Mouse (Mus musculus) heart, adult 9 months (tissue): ENCODE data around the gene Ints14.
A peak's percentile ranks its signal among the peaks of the same experiment; 100 is the strongest.

Source experiments
- DNase-seq, 2 experiments: peaks; one replicate each; pipeline ENCODE4 v3.0.0; 2022; ENCODE audit warnings: low spot score in 2 of 2

Gene Ints14

DNA sequence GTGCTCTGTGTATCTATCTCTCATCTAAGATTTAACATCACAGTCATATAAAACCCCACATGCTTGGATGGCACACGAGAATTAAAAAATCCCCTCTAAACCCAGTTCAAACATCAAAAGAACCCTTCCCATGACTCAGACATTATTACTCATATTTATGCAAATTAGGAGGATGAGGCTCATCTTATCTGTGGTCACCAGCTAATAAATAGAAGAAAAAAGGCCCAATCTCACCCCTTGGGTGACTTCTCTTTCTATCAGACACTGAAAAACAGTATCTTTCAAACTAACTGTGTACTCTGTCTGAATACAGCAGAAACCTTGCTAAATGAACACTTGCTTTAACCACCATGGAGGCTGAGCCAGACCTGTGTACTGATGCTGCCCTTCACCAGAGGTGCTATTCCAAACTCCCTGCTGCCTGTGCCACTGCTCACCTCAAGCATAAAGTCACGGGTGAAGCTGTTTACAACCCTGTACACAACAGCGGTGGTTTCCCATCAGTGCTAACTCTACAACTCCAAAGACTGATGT lies 58.0 kb downstream of the Ints14 start:
- no peak for DNase-seq

DNA sequence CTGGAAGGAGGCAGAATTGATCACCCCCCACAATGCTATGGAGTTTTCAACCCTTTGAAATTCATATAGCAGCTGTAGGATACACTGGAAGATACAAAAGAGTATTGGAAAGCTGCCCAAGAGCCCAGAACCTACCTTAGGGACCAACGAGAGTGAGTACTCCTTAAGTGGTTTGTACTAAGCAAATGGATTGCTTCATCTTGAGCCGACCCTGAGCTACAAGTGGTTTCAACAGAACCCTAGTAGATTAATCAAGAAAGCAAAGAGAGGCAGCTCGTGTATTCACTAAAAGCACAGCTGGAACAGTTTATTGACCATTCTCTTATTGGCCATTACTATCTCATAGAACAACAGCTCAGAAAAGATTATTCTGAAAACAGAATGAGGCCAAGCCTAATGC lies 58.4 kb downstream of the Ints14 start:
- no peak for DNase-seq

- DNase-seq, result no peak
Measured at GRCm38 (mm10) chr9:65020128-65020527, 59.4 kb downstream of the Ints14 start.

DNA sequence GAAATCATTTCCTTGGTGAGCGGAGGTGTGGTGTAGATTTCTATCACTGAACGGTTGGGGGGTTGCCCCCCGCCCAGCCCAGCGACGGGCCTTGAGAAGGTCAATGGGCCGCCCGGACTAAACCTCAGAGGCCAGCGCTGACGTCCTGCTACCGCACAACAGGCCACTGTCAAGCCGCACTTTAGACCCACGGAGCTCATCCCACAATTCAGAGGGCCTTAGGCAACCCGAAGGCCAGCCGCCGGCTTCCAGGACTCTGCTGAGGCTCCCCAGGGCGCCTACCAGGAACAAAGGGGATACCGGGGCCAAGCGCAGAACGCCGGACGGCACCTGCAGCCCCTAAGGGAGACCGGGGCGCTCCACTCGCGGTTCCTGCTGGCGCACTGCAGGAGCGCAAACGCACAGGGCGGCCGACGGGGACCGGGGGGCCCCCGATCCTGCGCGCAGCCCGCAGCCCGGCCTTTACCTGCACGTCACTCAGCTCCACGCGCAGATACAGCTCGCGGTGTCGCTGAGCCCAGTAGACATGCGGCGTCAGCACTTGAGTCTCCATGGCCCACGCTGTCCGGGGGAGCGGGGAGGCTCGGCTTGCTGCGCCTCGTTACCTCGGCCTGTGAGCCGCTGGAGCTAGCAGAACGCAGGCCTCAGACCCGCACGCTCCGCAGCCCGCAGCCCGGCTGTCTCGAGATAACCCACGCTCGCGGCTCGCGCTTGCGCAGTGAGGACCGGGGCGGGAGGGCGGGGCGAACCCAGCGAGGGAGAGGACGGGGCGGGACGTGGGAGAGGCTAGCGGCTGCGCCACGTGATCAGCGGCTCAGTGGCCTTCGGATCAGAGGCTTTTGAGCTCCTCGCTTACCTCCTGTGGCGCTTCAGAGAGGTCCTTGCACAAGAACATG lies 60.5 kb downstream of the Ints14 start, which contains the start of gene Hacd3:
TSS of gene Hacd3 (minus strand) at position 703 of the 896 bp plus-strand sequence.
- peak; percentile 88 to 91 for DNase-seq

DNA sequence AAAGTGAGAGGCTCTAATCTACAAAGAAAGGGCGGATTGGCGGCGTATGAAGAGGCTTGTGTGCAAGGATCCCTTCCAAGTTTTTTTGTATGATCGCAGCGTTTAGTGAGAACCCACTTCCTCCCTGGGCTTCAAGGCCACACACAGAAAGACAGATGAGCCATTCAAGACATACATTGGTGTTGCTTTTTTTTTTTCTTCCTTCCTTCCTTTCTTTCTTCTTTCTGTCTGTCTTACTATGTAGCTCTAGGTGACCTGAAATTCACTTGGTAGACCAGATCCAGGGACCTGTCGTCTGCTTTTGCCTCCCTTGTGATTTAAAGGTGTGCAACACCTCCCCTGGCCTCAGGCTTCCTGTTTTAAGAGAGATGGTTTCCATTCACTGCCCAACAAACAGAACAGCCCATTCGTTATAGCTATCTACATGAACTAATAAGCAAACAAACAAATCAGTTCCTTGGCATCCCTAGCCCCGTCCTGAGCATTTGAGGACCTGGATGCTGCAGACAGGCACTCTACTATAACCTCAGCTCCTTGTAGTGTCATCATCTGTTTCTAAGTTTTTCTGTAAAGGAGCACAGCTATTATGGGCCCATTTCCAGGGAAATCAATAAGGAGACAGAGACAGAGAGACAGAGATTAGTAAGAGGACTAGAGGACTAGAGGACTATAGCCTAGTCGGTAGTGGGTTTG lies 61.3 kb downstream of the Ints14 start:
- no peak for DNase-seq

DNA sequence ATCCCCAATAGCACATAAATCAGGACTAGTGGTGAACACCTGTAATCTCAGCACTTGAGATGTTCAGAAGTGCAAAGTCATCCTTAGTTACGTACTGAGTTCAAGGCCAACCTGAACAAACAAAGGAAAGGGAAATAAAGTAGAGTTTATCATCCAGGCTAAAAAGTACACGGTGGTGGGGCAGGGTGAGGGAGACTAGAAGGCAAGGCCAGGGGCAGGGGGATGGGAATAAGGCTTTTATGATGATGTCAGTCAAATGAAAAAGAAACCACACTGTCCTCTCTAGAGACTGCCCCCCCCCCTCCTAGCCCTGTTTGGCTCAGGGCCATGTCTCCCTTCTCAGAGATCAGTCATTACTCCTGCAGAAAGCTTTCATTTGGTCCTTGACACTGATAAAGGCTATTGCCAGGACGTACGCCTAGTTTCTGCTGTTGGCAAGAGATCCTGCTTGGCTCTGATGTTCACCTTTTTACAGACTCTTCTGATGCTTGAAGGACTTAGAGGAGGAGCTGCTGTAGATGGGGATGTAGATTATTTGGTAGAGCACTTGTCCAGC lies 62.0 kb downstream of the Ints14 start:
- DNase-seq, result no peak

DNA sequence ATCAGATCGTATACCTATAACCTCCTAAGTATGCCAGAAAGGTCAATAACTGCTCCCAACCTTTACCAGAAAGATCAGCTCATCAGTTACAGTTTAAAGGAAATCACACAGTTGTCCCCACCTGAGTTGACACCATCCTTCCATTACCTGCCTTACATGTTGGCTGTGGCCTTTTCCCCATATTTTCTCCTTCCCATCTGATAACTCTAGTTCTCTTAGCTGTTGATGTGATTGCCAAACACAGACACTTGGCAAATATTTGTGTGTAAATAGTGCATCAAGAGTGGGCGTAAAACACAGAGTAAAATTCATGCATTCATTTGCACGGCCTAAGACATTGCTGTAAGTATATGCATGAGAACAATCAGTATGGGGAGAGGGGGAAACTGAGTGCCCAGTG lies 62.7 kb downstream of the Ints14 start:
- no peak for DNase-seq

DNA sequence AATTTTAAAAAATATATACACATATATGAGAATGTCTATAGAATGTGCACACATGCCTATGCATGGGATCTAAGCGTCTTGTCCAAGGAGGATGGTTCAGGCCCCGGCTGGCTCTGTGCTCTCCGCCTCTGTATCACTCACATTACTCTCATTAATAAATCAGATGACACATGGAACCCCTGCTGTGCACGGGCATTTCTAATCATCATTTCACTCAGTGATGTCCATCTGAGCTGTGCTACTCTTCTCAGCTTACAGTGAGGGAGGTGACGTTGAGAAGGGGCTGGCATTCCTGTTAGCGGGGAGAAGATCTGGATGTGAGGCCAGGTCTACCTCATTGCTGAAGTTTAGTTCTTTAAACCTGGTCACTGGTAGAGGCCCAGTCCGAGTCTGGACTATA lies 66.5 kb downstream of the Ints14 start:
- DNase-seq, result no peak

- DNase-seq, result no peak
Measured at GRCm38 (mm10) chr9:65028313-65028712, 67.6 kb downstream of the Ints14 start.

DNA sequence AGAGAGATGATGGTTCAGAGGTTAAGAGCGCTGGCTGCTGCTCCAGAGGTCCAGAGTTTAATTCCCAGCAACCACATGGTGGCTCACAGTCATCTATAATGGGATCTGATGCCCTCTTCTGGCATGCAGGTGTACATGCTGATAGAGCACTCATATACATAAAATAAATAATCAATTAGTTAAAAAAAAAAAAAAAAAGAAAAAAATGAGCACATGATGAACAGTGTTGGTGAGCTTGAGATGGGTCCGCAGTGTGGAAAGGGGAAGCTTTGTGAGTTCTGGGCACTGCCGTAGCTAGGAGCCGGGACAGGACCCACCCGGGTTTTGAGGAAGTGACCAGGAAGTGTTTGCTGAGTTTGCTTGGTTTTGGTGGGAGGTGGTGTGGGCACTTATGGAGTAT lies 70.7 kb downstream of the Ints14 start:
- DNase-seq, result peak in 1 of 2 experiments; percentile 34

- DNase-seq, result no peak
Measured at GRCm38 (mm10) chr9:65031894-65032268, 71.2 kb downstream of the Ints14 start.

- DNase-seq, result peak; percentile 89 to 93
Measured at GRCm38 (mm10) chr9:65032269-65033108, 71.8 kb downstream of the Ints14 start, which contains the start of gene Dpp8. Dpp8 (plus strand) TSS chr9:65032414.

GRCm38 (mm10) chr9:65036456-65036855 lies 75.8 kb downstream of the Ints14 start:
- DNase-seq, result peak; percentile 74 to 77
